Mouse (Mus musculus): ENCODE data around the gene Sufu. TPM values are rescaled to one million over a fixed set of nuclear protein-coding genes. Genes with fewer than 3 reads are reported as not detected.

The Sufu gene
- total RNA-seq, 2 experiments from 2014 or later = 9.0 to 20.9 TPM

Other genes with a start within 250 kb of the Sufu start
- not detected in 2 replicates for gene Pitx3, start 248.6 kb upstream of the Sufu start, total RNA-seq (2014; fragmentation: Nextera tagmentation)
- not detected in 2 replicates for gene Pitx3, start 248.6 kb upstream of the Sufu start, total RNA-seq (2017)
- 59.7 and 63.2 TPM in 2 replicates for gene Gbf1, start 244.4 kb upstream of the Sufu start, total RNA-seq (2014; fragmentation: Nextera tagmentation)
- gene Gbf1, start 244.4 kb upstream of the Sufu start, total RNA-seq (2017) = 46.4 and 48.1 TPM in 2 replicates
- 3.6 and 4.6 TPM in 2 replicates for gene Nfkb2, start 92.6 kb upstream of the Sufu start, total RNA-seq (2014; fragmentation: Nextera tagmentation)
- gene Nfkb2, start 92.6 kb upstream of the Sufu start, total RNA-seq (2017) = 4.3 and 4.7 TPM in 2 replicates
- gene Psd, start 69.7 kb upstream of the Sufu start, total RNA-seq (2014; fragmentation: Nextera tagmentation) = not detected in 2 replicates
- gene Psd, start 69.7 kb upstream of the Sufu start, total RNA-seq (2017) = not detected in 2 replicates
- gene Fbxl15, start 68.7 kb upstream of the Sufu start, total RNA-seq (2014; fragmentation: Nextera tagmentation) = 0.53 TPM in 1 of 2 replicates, not detected in the other
- gene Fbxl15, start 68.7 kb upstream of the Sufu start, total RNA-seq (2017) = 2.4 and 3.3 TPM in 2 replicates
- gene Cuedc2, start 58.2 kb upstream of the Sufu start, total RNA-seq (2014; fragmentation: Nextera tagmentation) = 104 and 108 TPM in 2 replicates
- gene Cuedc2, start 58.2 kb upstream of the Sufu start, total RNA-seq (2017) = 158 and 161 TPM in 2 replicates
- 71.4 and 82.0 TPM in 2 replicates for gene Mfsd13a, start 55.8 kb upstream of the Sufu start, total RNA-seq (2014; fragmentation: Nextera tagmentation)
- gene Mfsd13a, start 55.8 kb upstream of the Sufu start, total RNA-seq (2017) = 15.7 and 18.7 TPM in 2 replicates
- gene 2310034G01Rik, start 46.6 kb upstream of the Sufu start, total RNA-seq (2014; fragmentation: Nextera tagmentation) = 2.3 and 5.6 TPM in 2 replicates
- 1.4 and 2.3 TPM in 2 replicates for gene 2310034G01Rik, start 46.6 kb upstream of the Sufu start, total RNA-seq (2017)
- 86.7 and 93.2 TPM in 2 replicates for gene Actr1a, start 1.1 kb upstream of the Sufu start, total RNA-seq (2014; fragmentation: Nextera tagmentation)
- 75.8 and 79.7 TPM in 2 replicates for gene Actr1a, start 1.1 kb upstream of the Sufu start, total RNA-seq (2017)
- gene Trim8, start 104.8 kb downstream of the Sufu start, total RNA-seq (2014; fragmentation: Nextera tagmentation) = 10.9 and 13.9 TPM in 2 replicates
- gene Trim8, start 104.8 kb downstream of the Sufu start, total RNA-seq (2017) = 12.2 and 13.6 TPM in 2 replicates
- gene Arl3, start 176.3 kb downstream of the Sufu start, total RNA-seq (2014; fragmentation: Nextera tagmentation) = 9.9 and 23.4 TPM in 2 replicates
- gene Arl3, start 176.3 kb downstream of the Sufu start, total RNA-seq (2017) = 13.9 and 14.3 TPM in 2 replicates
- gene Sfxn2, start 176.5 kb downstream of the Sufu start, total RNA-seq (2014; fragmentation: Nextera tagmentation) = 11.8 and 16.3 TPM in 2 replicates
- gene Sfxn2, start 176.5 kb downstream of the Sufu start, total RNA-seq (2017) = 8.7 and 10.9 TPM in 2 replicates
- gene Wbp1l, start 202.2 kb downstream of the Sufu start, total RNA-seq (2014; fragmentation: Nextera tagmentation) = 19.7 and 25.6 TPM in 2 replicates
- gene Wbp1l, start 202.2 kb downstream of the Sufu start, total RNA-seq (2017) = 20.2 and 23.5 TPM in 2 replicates

All from granulocyte monocyte progenitor cell, adult 5-6 weeks (primary cell).